In genomic region chr13:25055873-25056667, GRCm38 (mm10) we compare ENCODE assay signal across 8 mouse cellular contexts. TPM values are rescaled to one million over a fixed set of nuclear protein-coding genes. Genes with fewer than 3 reads are reported as not detected.
DNase-seq lines count a peak whose midpoint lies in the region; ATAC-seq and TF ChIP-seq lines count a peak whose summit lies in the region.

Dcdc2a (plus strand) TSS chr13:25056004.

- no peak for TF ChIP-seq POLR2A in liver, adult 2 months (IDR thresholded peaks at IDR 0.05; ENCODE audit: extremely low read depth, insufficient read depth, low read length)

- peak within 1 kb of the TSS; percentile 63 for H3K9ac ChIP-seq in embryonic facial prominence, embryonic 13.5 days
- H3K9ac ChIP-seq in intestine, embryonic 16.5 days (ENCODE audit: low read depth, low read length), result peak within 1 kb of the TSS; percentile 46; the same call in 1 of the 2 replicates
- peak within 1 kb of the TSS; percentile 39 for H3K9ac ChIP-seq in liver, adult 2 months (ENCODE audit: low read depth, low read length)
- H3K9ac ChIP-seq in midbrain, postnatal 0 days (replicated peaks; ENCODE audit: low read length, poor library complexity, severe bottlenecking), result peak within 1 kb of the TSS; percentile 54

- intact Hi-C loops in gastrocnemius, adult 2 months (cut with DNase I), result loop anchor here (5.0 kb wide), 1 partner anchor 61 kb away; no protein-coding TSS in a partner anchor
- intact Hi-C loops in gastrocnemius, postnatal 14 days (cut with DNase I; ENCODE audit: low total_unique reads), result no loop called here

- no peaks in the 10 kb centered on the region for H3K36me3 ChIP-seq in embryonic facial prominence, embryonic 13.5 days
- no peaks in the 10 kb centered on the region for H3K36me3 ChIP-seq in intestine, embryonic 16.5 days (ENCODE audit: control insufficient read depth, insufficient read depth, low read length)
- H3K36me3 ChIP-seq in liver, adult 2 months (ENCODE audit: control insufficient read depth, insufficient read depth, low read length), result no peaks in the 10 kb centered on the region
- no peaks in the 10 kb centered on the region for H3K36me3 ChIP-seq in midbrain, postnatal 0 days (ENCODE audit: insufficient read depth, low read length)

- in situ Hi-C loops in Patski (cut with MboI; ENCODE audit: low pct_unique_long_range_greater_than_20kb), result no loop called here

- 4% methylated on average over 63 of the region's 63 CpGs for WGBS in embryonic facial prominence, embryonic 13.5 days
- WGBS in intestine, embryonic 16.5 days, result 5% methylated on average over 63 of the region's 63 CpGs
- 9% methylated on average over 63 of the region's 63 CpGs for WGBS in liver, adult 2 months
- WGBS in midbrain, postnatal 0 days, result 4% methylated on average over 62 of the region's 63 CpGs

- H3K4me3 ChIP-seq in gastrocnemius, adult 2 months, result peak within 1 kb of the TSS; percentile 71
- H3K4me3 ChIP-seq in embryonic facial prominence, embryonic 13.5 days, result peak within 1 kb of the TSS; percentile 54
- peak within 1 kb of the TSS; percentile 59 for H3K4me3 ChIP-seq in intestine, embryonic 16.5 days (ENCODE audit: low read length)
- peak within 1 kb of the TSS; percentile 46 for H3K4me3 ChIP-seq in liver, adult 2 months (ENCODE audit: insufficient read depth, low read depth, low read length)
- H3K4me3 ChIP-seq in midbrain, postnatal 0 days (ENCODE audit: low read depth, low read length), result peak within 1 kb of the TSS; percentile 62

- no peaks in the 10 kb centered on the region for H3K79me2 ChIP-seq in liver, adult 2 months (ENCODE audit: control insufficient read depth, insufficient read depth, low read length)

- POLR2A ChIA-PET in Patski (lab: Charles Lee), result interaction anchor here (0.9 to 5.2 kb wide), 6 partner anchors 14 to 59 kb away, joined by 3 to 42 read pairs (median 3); no protein-coding TSS in a partner anchor

- no peak within 1 kb of the TSS; the same call in 1 of the 2 replicates for H3K27ac ChIP-seq in gastrocnemius, adult 2 months
- H3K27ac ChIP-seq in embryonic facial prominence, embryonic 13.5 days, result no peak within 1 kb of the TSS
- no peak within 1 kb of the TSS for H3K27ac ChIP-seq in intestine, embryonic 16.5 days (ENCODE audit: low read length)
- H3K27ac ChIP-seq in liver, adult 2 months (replicated peaks; ENCODE audit: insufficient read depth, low read depth, low read length), result 0 out of 2 replicates have a peak within 1 kb of the TSS, but pooled peaks have one; percentile 7
- H3K27ac ChIP-seq in midbrain, postnatal 0 days (ENCODE audit: low read depth, low read length), result peak within 1 kb of the TSS; percentile 32

- H3K9me3 ChIP-seq in embryonic facial prominence, embryonic 13.5 days, result 0 out of 2 replicates have a peak, but pooled peaks cover 3% of the 10 kb centered on the region
- no peaks in the 10 kb centered on the region for H3K9me3 ChIP-seq in intestine, embryonic 16.5 days (ENCODE audit: control insufficient read depth, low read length)
- no peaks in the 10 kb centered on the region for H3K9me3 ChIP-seq in midbrain, postnatal 0 days (ENCODE audit: low read length)

- H3K4me1 ChIP-seq in embryonic facial prominence, embryonic 13.5 days, result peaks cover 17% of the 10 kb centered on the region
- H3K4me1 ChIP-seq in intestine, embryonic 16.5 days (ENCODE audit: control insufficient read depth, insufficient read depth, low read length), result peaks cover 9% of the 10 kb centered on the region; the same call in 1 of the 2 replicates
- no peaks in the 10 kb centered on the region for H3K4me1 ChIP-seq in liver, adult 2 months (ENCODE audit: control insufficient read depth, insufficient read depth, low read length)
- H3K4me1 ChIP-seq in midbrain, postnatal 0 days (ENCODE audit: insufficient read depth, low read length), result no peaks in the 10 kb centered on the region

- peak within 1 kb of the TSS; percentile 94 for H3K4me2 ChIP-seq in embryonic facial prominence, embryonic 13.5 days
- H3K4me2 ChIP-seq in intestine, embryonic 16.5 days (ENCODE audit: low read depth, low read length), result peak within 1 kb of the TSS; percentile 96
- peak within 1 kb of the TSS; percentile 93 for H3K4me2 ChIP-seq in midbrain, postnatal 0 days (ENCODE audit: low read depth, low read length, poor library complexity, severe bottlenecking)

- H3K27me3 ChIP-seq in Patski, result no peaks in the 10 kb centered on the region
- H3K27me3 ChIP-seq in embryonic facial prominence, embryonic 13.5 days, result peaks cover 52% of the 10 kb centered on the region
- peaks cover 14% of the 10 kb centered on the region for H3K27me3 ChIP-seq in intestine, embryonic 16.5 days (replicated peaks; ENCODE audit: control insufficient read depth, insufficient read depth, low read length)
- H3K27me3 ChIP-seq in liver, adult 2 months (ENCODE audit: control insufficient read depth, insufficient read depth, low read length), result peaks cover 4% of the 10 kb centered on the region; the same call in 1 of the 2 replicates
- H3K27me3 ChIP-seq in midbrain, postnatal 0 days (ENCODE audit: insufficient read depth, low read length), result no peaks in the 10 kb centered on the region

- no peak for TF ChIP-seq CTCF in gastrocnemius, adult 2 months (IDR thresholded peaks at IDR 0.05)
- TF ChIP-seq CTCF in Patski (IDR thresholded peaks at IDR 0.05), result no peak
- TF ChIP-seq CTCF in liver, adult 2 months (IDR thresholded peaks at IDR 0.05; ENCODE audit: low read depth, low read length), result no peak
- no peak for TF ChIP-seq CTCF in midbrain, postnatal 0 days (IDR thresholded peaks at IDR 0.05)

- ATAC-seq in Patski, result no peak
- ATAC-seq in embryonic facial prominence, embryonic 13.5 days (ENCODE audit: insufficient number of reproducible peaks, insufficient read depth, low FRiP score, low TSS enrichment, low read depth), result peak; percentile 65; the same call in 1 of the 2 replicates
- peak; percentile 90 for ATAC-seq in intestine, embryonic 16.5 days
- peak; percentile 72 for ATAC-seq in midbrain, postnatal 0 days (ENCODE audit: low FRiP score)
- no peak for ATAC-seq in erythroid progenitor cell, adult 5-6 weeks (replicated peaks; ENCODE audit: low FRiP score, poor library complexity, severe bottlenecking)

- DNase-seq in gastrocnemius, adult 2 months, result peak; percentile 18
- DNase-seq in gastrocnemius, postnatal 14 days, result no peak
- DNase-seq in Patski (ENCODE audit: low read depth, low spot score), result no peak
- peak; percentile 5 for DNase-seq in liver, adult 2 months (ENCODE audit: extremely low read depth, low read depth, low spot score)
- DNase-seq in midbrain, postnatal 0 days (ENCODE audit: low spot score), result peak; percentile 26

- CTCF ChIA-PET in Patski (lab: Charles Lee), result interaction anchor here (1.0 to 3.8 kb wide), 7 partner anchors 14 to 59 kb away, joined by 3 to 28 read pairs (median 6); no protein-coding TSS in a partner anchor

RNA-seq across cellular contexts. Expression of gene Dcdc2a, which starts in this region (rescaled TPM):
- under 1 TPM; 0.06 to 0.71 TPM for total RNA-seq in gastrocnemius, adult 2 months (2021)
- total RNA-seq in gastrocnemius, postnatal 14 days (2021), result not detected
- polyA plus RNA-seq in Patski (2021), result 296 TPM
- polyA plus RNA-seq in embryonic facial prominence, embryonic 13.5 days (2015; fragmentation: Nextera tagmentation; extraction: Ambion mirVana), result 0.73 and 1.3 TPM in 2 replicates
- polyA plus RNA-seq in intestine, embryonic 16.5 days (2015; fragmentation: Nextera tagmentation; extraction: Ambion mirVana), result 0.45 and 0.98 TPM in 2 replicates
- 0.83 and 0.94 TPM in 2 replicates for total RNA-seq in liver, adult 2 months (2014; rRNA removed)
- 0.29 TPM in 2 replicates for polyA plus RNA-seq in liver, adult 2 months (2012; rRNA removed)
- total RNA-seq in midbrain, postnatal 0 days (2014; rRNA removed), result 1.5 and 3.8 TPM in 2 replicates
- 6.3 and 8.0 TPM in 2 replicates for polyA plus RNA-seq in midbrain, postnatal 0 days (2015; fragmentation: Nextera tagmentation; extraction: Ambion mirVana)
- total RNA-seq in erythroid progenitor cell, adult 5-6 weeks (2015; ENCODE audit: low replicate concordance), result not detected in 2 replicates
- total RNA-seq in erythroid progenitor cell, adult 5-6 weeks (2017; ENCODE audit: low replicate concordance), result not detected in 2 replicates

Comparison
In these comparisons a context has a peak if more than half of its experiments do, and no peak if none do; other contexts are left out.
1. RNA of gene Dcdc2a (polyA plus RNA-seq): 296 TPM in Patski (single experiment); 6.3 to 8.0 TPM in midbrain, postnatal 0 days, 0.73 to 1.3 TPM in embryonic facial prominence, embryonic 13.5 days, 0.45 to 0.98 TPM in intestine, embryonic 16.5 days and 0.29 TPM in liver, adult 2 months; every median in the first group is over 10 times any median in the second.
2. Peak in DNase-seq and H3K4me3 ChIP-seq in gastrocnemius, adult 2 months; RNA of the gene not detected or under 1 TPM.
3. Peak in ATAC-seq, H3K4me3 ChIP-seq, H3K9ac ChIP-seq and H3K4me2 ChIP-seq in intestine, embryonic 16.5 days; RNA of the gene not detected or under 1 TPM.
4. Peak in DNase-seq, H3K4me3 ChIP-seq, H3K27ac ChIP-seq and H3K9ac ChIP-seq in liver, adult 2 months; RNA of the gene not detected or under 1 TPM.
5. ATAC-seq: peak in embryonic facial prominence, embryonic 13.5 days (single experiment) and midbrain, postnatal 0 days (single experiment); none in Patski (single experiment) and erythroid progenitor cell, adult 5-6 weeks (single experiment).
6. Peak in every context shown above with its lines, with median percentiles within 50 percentile points of each other: H3K4me3 ChIP-seq, H3K4me2 ChIP-seq and H3K9ac ChIP-seq.